Mouse (Mus musculus) right cerebral cortex, adult 18-20 months (tissue): Measurements from ENCODE around the gene Trabd.

ENCODE experiments used
- DNase-seq: peaks from one replicate; pipeline ENCODE4 v3.0.0; 2022; ENCODE audit warnings: mixed read lengths

The Trabd gene

DNA sequence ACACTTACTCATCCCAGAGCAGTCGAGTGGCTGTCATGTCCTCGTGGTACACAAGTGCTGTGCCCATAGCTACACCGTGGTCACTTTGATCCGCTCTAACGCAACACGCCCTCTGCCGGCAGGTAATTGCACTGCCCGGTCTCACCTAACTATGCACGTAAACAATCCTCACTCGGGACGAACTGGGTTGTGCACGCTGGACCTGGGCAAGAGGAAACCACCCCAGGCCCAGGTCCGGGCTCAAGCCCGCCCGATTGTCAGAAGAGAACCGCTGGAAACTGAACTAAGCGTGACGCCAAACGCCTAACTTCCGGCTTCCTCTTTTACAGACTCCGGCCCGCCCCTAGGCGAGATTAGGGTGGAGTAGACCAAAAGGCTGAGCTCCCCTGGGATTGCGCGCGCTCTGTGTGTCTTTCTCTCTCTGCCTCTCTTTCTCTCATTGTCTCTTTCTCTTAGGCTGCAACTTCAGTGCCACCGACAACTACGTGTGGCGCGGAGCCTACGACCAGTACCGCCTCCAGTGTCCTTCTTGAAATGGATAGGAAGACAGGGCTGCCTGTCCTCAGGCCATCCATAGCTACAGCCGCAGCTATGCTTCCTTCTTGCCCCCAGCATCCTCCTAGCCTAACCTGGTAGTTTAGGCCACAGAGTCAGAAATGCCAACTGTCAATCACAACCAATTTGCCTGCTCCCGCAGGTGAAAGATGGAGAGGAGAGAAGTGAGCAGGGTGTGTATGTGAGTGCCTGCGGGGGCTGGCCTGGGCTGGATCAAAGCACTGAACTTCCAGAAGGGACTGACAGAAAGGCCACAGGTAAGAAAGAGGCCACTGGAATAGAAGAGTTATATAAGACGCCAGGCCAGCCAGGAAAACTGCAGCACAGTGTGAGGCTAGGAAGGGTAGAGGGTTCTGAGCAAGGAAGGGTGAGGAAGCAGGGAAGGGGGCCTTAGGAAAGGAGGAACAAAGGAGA lies 53.7 kb downstream of the Trabd start, which contains the start of gene Hdac10:
Gene Hdac10 (minus strand): TSS at position 319 of the 969 bp plus-strand sequence.
- DNase-seq: peak; percentile 84

GRCm38 (mm10) chr15:89130245-89130644 lies 55.3 kb downstream of the Trabd start:
- DNase-seq: no peak

DNA sequence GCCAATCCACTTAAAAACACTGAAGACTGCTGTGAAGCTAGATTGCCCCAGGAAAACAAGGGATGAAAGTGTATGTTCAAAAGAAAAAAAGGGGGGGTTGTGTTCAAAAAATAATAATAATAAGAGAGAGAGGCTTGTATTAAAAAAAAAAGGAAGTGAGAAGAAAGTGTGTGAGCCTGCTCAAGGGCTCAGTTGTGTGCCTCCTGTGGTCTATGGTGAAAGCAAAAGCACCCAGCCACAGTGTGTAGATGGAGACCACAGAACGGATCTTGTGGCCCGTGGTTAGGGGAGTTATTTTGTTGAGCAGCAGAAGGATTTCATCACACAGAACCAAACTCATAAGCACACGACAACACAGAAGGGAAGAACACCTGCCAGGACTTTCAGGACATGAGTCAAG lies 56.4 kb downstream of the Trabd start:
- no peak for DNase-seq
